Mouse (Mus musculus): ENCODE data around the gene Elmod3.

GRCm38 (mm10) chr6:72519892-72520663, 78.1 kb downstream of the Elmod3 start:
- no peak for TF ChIP-seq CTCF (IDR thresholded peaks at IDR 0.05; ENCODE audit: low read depth, low read length)
- no peak for TF ChIP-seq POLR2A (IDR thresholded peaks at IDR 0.05; ENCODE audit: borderline replicate concordance, low read depth, low read length)
